Mouse (Mus musculus): Measurements from ENCODE around the gene Galnt5. TPM values are rescaled to one million over a fixed set of nuclear protein-coding genes. Genes with fewer than 3 reads are reported as not detected.

The Galnt5 gene
- total RNA-seq (2021) = under 1 TPM; 0.09 to 0.23 TPM
- long read RNA-seq = 0 reads

- DNase-seq (ENCODE audit: low spot score in 2 of 2) = no peak
These were observed at the start of gene Galnt5 for GRCm38 (mm10) chr2:57997752-57998430. Galnt5 (plus strand) TSS chr2:57997884.

- DNase-seq (ENCODE audit: low spot score in 2 of 2) = no peak
These were observed 46.1 kb upstream of the Galnt5 start for GRCm38 (mm10) chr2:57951620-57952019.

GRCm38 (mm10) chr2:57960786-57961185 is 36.9 kb upstream of the Galnt5 start:
- DNase-seq (ENCODE audit: low spot score in 2 of 2) = no peak

GRCm38 (mm10) chr2:57982248-57982647 is 15.4 kb upstream of the Galnt5 start:
- DNase-seq (ENCODE audit: low spot score in 2 of 2) = no peak

- no peak for DNase-seq (ENCODE audit: low spot score in 2 of 2)
These were observed 6.6 kb upstream of the Galnt5 start for GRCm38 (mm10) chr2:57991084-57991483.

GRCm38 (mm10) chr2:58001497-58001896 is 3.8 kb downstream of the Galnt5 start:
- no peak for DNase-seq (ENCODE audit: low spot score in 2 of 2)

- no peak for DNase-seq (ENCODE audit: low spot score in 2 of 2)
These were observed 9.4 kb downstream of the Galnt5 start for GRCm38 (mm10) chr2:58007081-58007480.

GRCm38 (mm10) chr2:58023556-58023955 is 25.9 kb downstream of the Galnt5 start:
- DNase-seq (ENCODE audit: low spot score in 2 of 2) = no peak

- no peak for DNase-seq (ENCODE audit: low spot score in 2 of 2)
These were observed 29.1 kb downstream of the Galnt5 start for GRCm38 (mm10) chr2:58026740-58027139.

GRCm38 (mm10) chr2:58029404-58029803 is 31.7 kb downstream of the Galnt5 start:
- DNase-seq (ENCODE audit: low spot score in 2 of 2) = no peak

GRCm38 (mm10) chr2:58031431-58031830 is 33.7 kb downstream of the Galnt5 start:
- no peak for DNase-seq (ENCODE audit: low spot score in 2 of 2)

GRCm38 (mm10) chr2:58035635-58036034 is 38.0 kb downstream of the Galnt5 start:
- DNase-seq (ENCODE audit: low spot score in 2 of 2) = no peak

GRCm38 (mm10) chr2:58036926-58037325 is 39.2 kb downstream of the Galnt5 start:
- no peak for DNase-seq (ENCODE audit: low spot score in 2 of 2)

GRCm38 (mm10) chr2:58041867-58042266 is 44.2 kb downstream of the Galnt5 start:
- peak; percentile 15 to 37 for DNase-seq (ENCODE audit: low spot score in 2 of 2)

- no peak for DNase-seq (ENCODE audit: low spot score in 2 of 2)
These were observed 55.3 kb downstream of the Galnt5 start, which contains the start of gene Ermn for GRCm38 (mm10) chr2:58052821-58053581. Ermn (minus strand) TSS chr2:58052864.

GRCm38 (mm10) chr2:58055383-58055782 is 57.7 kb downstream of the Galnt5 start:
- DNase-seq (ENCODE audit: low spot score in 2 of 2) = peak; percentile 32 to 55

- no peak for DNase-seq (ENCODE audit: low spot score in 2 of 2)
These were observed 82.2 kb downstream of the Galnt5 start for GRCm38 (mm10) chr2:58079849-58080248.

GRCm38 (mm10) chr2:58086420-58086819 is 88.7 kb downstream of the Galnt5 start:
- no peak for DNase-seq (ENCODE audit: low spot score in 2 of 2)

GRCm38 (mm10) chr2:58094818-58095217 is 97.1 kb downstream of the Galnt5 start:
- no peak for DNase-seq (ENCODE audit: low spot score in 2 of 2)
